Mouse (Mus musculus) embryonic fibroblast, embryonic 13.5 days (primary cell): ENCODE measurements around the gene Clns1a.

Experiments used
- CTCF ChIP-seq: IDR thresholded peaks from 2 replicates; pipeline ENCODE4 v1.5.1; 2011; ENCODE audit warnings: mild to moderate bottlenecking, control low read depth, low read length, moderate library complexity, borderline replicate concordance; ENCODE audit not compliant: insufficient read depth
- POLR2A ChIP-seq: IDR thresholded peaks from 2 replicates; pipeline ENCODE4 v1.6.1; 2011; ENCODE audit warnings: low read depth, mild to moderate bottlenecking, control low read depth, low read length, moderate library complexity

- TF ChIP-seq POLR2A (no peak), CTCF (no peak)
Observed at GRCm38 (mm10) chr7:97749207-97750190, 53.1 kb downstream of the Clns1a start.
